Mouse (Mus musculus) lung, embryonic 16.5 days (tissue): ENCODE measurements around the gene Uba2. TPM values are rescaled to one million over a fixed set of nuclear protein-coding genes. Genes with fewer than 3 reads are reported as not detected.

Experiments
- ATAC-seq: fragments of 200-750 bp; cut with Nextera tagmentation; 2 replicates; pipeline ENCODE4 v1.8.0; 2017; ENCODE audit warnings: low read depth, mild to moderate bottlenecking, moderate library complexity
- H3K27ac ChIP-seq: fragments of 300-500 bp; sonication (generic); 2 replicates; pipeline ENCODE4 v1.5.1; 2014; ENCODE audit warnings: mild to moderate bottlenecking, control low read depth, low read length
- H3K27me3 ChIP-seq: fragments of 300-500 bp; sonication (generic); 2 replicates; pipeline ENCODE4 v1.6.1; 2014; ENCODE audit warnings: low read depth, low read length, mixed read lengths; ENCODE audit not compliant: control insufficient read depth, insufficient read depth
- H3K36me3 ChIP-seq: fragments of 300-500 bp; sonication (generic); 2 replicates; pipeline ENCODE4 v1.6.1; 2014; ENCODE audit warnings: low read length; ENCODE audit not compliant: control insufficient read depth, insufficient read depth
- H3K4me1 ChIP-seq: fragments of 300-500 bp; sonication (generic); replicated peaks from 2 replicates; pipeline ENCODE4 v1.6.1; 2014; ENCODE audit warnings: low read length, mixed read lengths; ENCODE audit not compliant: control insufficient read depth, insufficient read depth
- H3K4me2 ChIP-seq: fragments of 300-500 bp; sonication (generic); 2 replicates; pipeline ENCODE4 v1.6.1; 2014; ENCODE audit warnings: low read depth, low read length, control low read depth
- H3K4me3 ChIP-seq: fragments of 300-500 bp; sonication (generic); 2 replicates; pipeline ENCODE4 v1.5.1; 2014; ENCODE audit warnings: mild to moderate bottlenecking, low read length, control low read depth
- H3K9ac ChIP-seq: fragments of 300-500 bp; sonication (generic); 2 replicates; pipeline ENCODE4 v1.6.1; 2014; ENCODE audit warnings: low read length, control low read depth
- H3K9me3 ChIP-seq: fragments of 300-500 bp; sonication (generic); 2 replicates; pipeline ENCODE4 v1.6.1; 2016; ENCODE audit warnings: low read length; ENCODE audit not compliant: control insufficient read depth
- WGBS: fragments of 180-500 bp; shearing (Covaris S2); extraction: QIAGEN DNeasy Blood & Tissue Kit; methylation state at CpG from one replicate; pipeline ENCODE4 v1.1.7; 2014; 5-methylcytosine and 5-hydroxymethylcytosine counted together
- polyA plus RNA-seq: library from polyadenylated mRNA; unstranded; fragments of >200 nt; fragmentation: Nextera tagmentation; extraction: Ambion mirVana; gene quantifications from 2 replicates; pipeline ENCODE4 v1.2.1, GENCODE M21; 2015

Uba2 gene
- polyA plus RNA-seq, 1 experiment from 2014 or later = 203 TPM

GRCm38 (mm10) chr7:34172251-34172650 lies 2.9 kb upstream of the Uba2 start:
- no peaks in the 10 kb centered on the region for H3K36me3 ChIP-seq
- no peak overlapping the region for H3K4me2 ChIP-seq

GRCm38 (mm10) chr7:34168470-34169251 lies 738 bp downstream of the Uba2 start:
- H3K9ac ChIP-seq = peak overlapping the region; percentile 97
- no peaks in the 10 kb centered on the region for H3K27me3 ChIP-seq
- peak overlapping the region; percentile 93 for H3K4me2 ChIP-seq
- H3K36me3 ChIP-seq = peaks cover 8% of the 10 kb centered on the region
- H3K9me3 ChIP-seq = no peaks in the 10 kb centered on the region
- ATAC-seq = peak; percentile 99
- H3K27ac ChIP-seq = peak overlapping the region; percentile 88
- 10% methylated on average over 30 of the region's 30 CpGs for WGBS
- H3K4me1 ChIP-seq = peaks cover 13% of the 10 kb centered on the region
- peak overlapping the region; percentile 96 for H3K4me3 ChIP-seq

More at GRCm38 (mm10) chr7:34172251-34172650, 2.9 kb upstream of the Uba2 start:
- Histone ChIP-seq H3K27me3 (no peaks in the 10 kb centered on the region), H3K27ac (no peak overlapping the region), H3K9ac (no peak overlapping the region), H3K4me3 (no peak overlapping the region), H3K9me3 (no peaks in the 10 kb centered on the region), H3K4me1 (peaks cover 6% of the 10 kb centered on the region; the same call in 1 of the 2 replicates)
- ATAC-seq = no peak
- WGBS = 55% methylated on average over 1 of the region's 1 CpGs

- Histone ChIP-seq H3K9ac (peak overlapping the region; percentile 97), H3K36me3 (peaks cover 15% of the 10 kb centered on the region), H3K4me3 (peak overlapping the region; percentile 96), H3K9me3 (no peaks in the 10 kb centered on the region), H3K27ac (peak overlapping the region; percentile 88), H3K27me3 (no peaks in the 10 kb centered on the region), H3K4me1 (peaks cover 13% of the 10 kb centered on the region), H3K4me2 (peak overlapping the region; percentile 93)
- peak; percentile 71 for ATAC-seq
- under 1% methylated on average over 54 of the region's 54 CpGs for WGBS
Measured at GRCm38 (mm10) chr7:34167766-34168469, 1.5 kb downstream of the Uba2 start.

- Histone ChIP-seq H3K4me2 (no peak overlapping the region; the same call in 1 of the 2 replicates), H3K4me1 (peaks cover 13% of the 10 kb centered on the region), H3K4me3 (no peak overlapping the region), H3K27me3 (no peaks in the 10 kb centered on the region), H3K27ac (no peak overlapping the region), H3K36me3 (peaks cover 24% of the 10 kb centered on the region), H3K9me3 (no peaks in the 10 kb centered on the region), H3K9ac (no peak overlapping the region)
- ATAC-seq = no peak
- 37% methylated on average over 4 of the region's 4 CpGs for WGBS
Measured at GRCm38 (mm10) chr7:34166850-34167249, 2.5 kb downstream of the Uba2 start.

GRCm38 (mm10) chr7:34165999-34166398 lies 3.4 kb downstream of the Uba2 start:
- WGBS = 57% methylated on average over 3 of the region's 3 CpGs

GRCm38 (mm10) chr7:34164671-34165070 lies 4.7 kb downstream of the Uba2 start:
- H3K27me3 ChIP-seq = no peaks in the 10 kb centered on the region
- no peak overlapping the region for H3K4me2 ChIP-seq
- H3K27ac ChIP-seq = no peak overlapping the region
- no peak for ATAC-seq
- no peak overlapping the region for H3K4me3 ChIP-seq
- no peaks in the 10 kb centered on the region for H3K9me3 ChIP-seq
- WGBS = 89% methylated on average over 7 of the region's 7 CpGs
- H3K4me1 ChIP-seq = peaks cover 13% of the 10 kb centered on the region
- H3K9ac ChIP-seq = no peak overlapping the region
- peaks cover 43% of the 10 kb centered on the region for H3K36me3 ChIP-seq

More at GRCm38 (mm10) chr7:34165999-34166398, 3.4 kb downstream of the Uba2 start:
- Histone ChIP-seq H3K4me3 (no peak overlapping the region), H3K4me2 (no peak overlapping the region), H3K9ac (no peak overlapping the region), H3K36me3 (peaks cover 32% of the 10 kb centered on the region), H3K27ac (no peak overlapping the region), H3K27me3 (no peaks in the 10 kb centered on the region), H3K9me3 (no peaks in the 10 kb centered on the region), H3K4me1 (peaks cover 13% of the 10 kb centered on the region)
- no peak for ATAC-seq

- WGBS = 87% methylated on average over 3 of the region's 3 CpGs
- ATAC-seq = no peak
Measured at GRCm38 (mm10) chr7:34159167-34159566, 10.2 kb downstream of the Uba2 start.

GRCm38 (mm10) chr7:34157994-34158393 lies 11.4 kb downstream of the Uba2 start:
- no peak for ATAC-seq
- Histone ChIP-seq H3K4me1 (no peaks in the 10 kb centered on the region), H3K4me3 (no peak overlapping the region), H3K9me3 (no peaks in the 10 kb centered on the region), H3K27ac (no peak overlapping the region), H3K27me3 (no peaks in the 10 kb centered on the region), H3K9ac (no peak overlapping the region), H3K4me2 (no peak overlapping the region), H3K36me3 (peaks cover 74% of the 10 kb centered on the region)
- 90% methylated on average over 3 of the region's 3 CpGs for WGBS

More at GRCm38 (mm10) chr7:34159167-34159566, 10.2 kb downstream of the Uba2 start:
- Histone ChIP-seq H3K36me3 (peaks cover 78% of the 10 kb centered on the region), H3K9me3 (no peaks in the 10 kb centered on the region), H3K4me3 (no peak overlapping the region), H3K27ac (no peak overlapping the region), H3K9ac (no peak overlapping the region), H3K4me1 (no peaks in the 10 kb centered on the region), H3K27me3 (no peaks in the 10 kb centered on the region), H3K4me2 (no peak overlapping the region)

- WGBS = 70% methylated on average over 4 of the region's 4 CpGs
- Histone ChIP-seq H3K4me3 (no peak overlapping the region), H3K4me2 (no peak overlapping the region), H3K36me3 (peaks cover 77% of the 10 kb centered on the region), H3K27ac (no peak overlapping the region), H3K27me3 (no peaks in the 10 kb centered on the region), H3K9me3 (no peaks in the 10 kb centered on the region), H3K4me1 (no peaks in the 10 kb centered on the region), H3K9ac (no peak overlapping the region)
- no peak for ATAC-seq
Measured at GRCm38 (mm10) chr7:34147193-34147592, 22.2 kb downstream of the Uba2 start.
